Mouse (Mus musculus) central nervous system, embryonic 11.5 days (tissue): ENCODE results near the gene Celsr3. TPM values are rescaled to one million over a fixed set of nuclear protein-coding genes. Genes with fewer than 3 reads are reported as not detected.

Source experiments
- polyA plus RNA-seq: library from polyadenylated mRNA; depleted of rRNA; stranded (reverse); fragments of >200 nt; gene quantifications from 2 replicates; pipeline ENCODE4 v1.2.3, GENCODE M21; 2012; rRNA removed

Gene Celsr3
- polyA plus RNA-seq, result 30.2 and 66.8 TPM in 2 replicates

GRCm38 (mm10) chr9:108825820-108826699, at the start of gene Celsr3:
TSS of gene Celsr3 (plus strand) at chr9:108826320.

GRCm38 (mm10) chr9:108783548-108784463, 42.3 kb upstream of the Celsr3 start, which contains the start of gene Ip6k2:
TSS of gene Ip6k2 (plus strand) at chr9:108783796.

GRCm38 (mm10) chr9:108808163-108808665, 17.9 kb upstream of the Celsr3 start, which contains the start of gene Nckipsd:
TSS of gene Nckipsd (plus strand) at chr9:108808368.

GRCm38 (mm10) chr9:108852976-108853375, 26.9 kb downstream of the Celsr3 start, which contains the start of gene Slc26a6:
TSS of gene Slc26a6 (plus strand) at chr9:108853283.

Other genes starting within 250 kb of the Celsr3 start
- gene Wdr6, start 247.6 kb upstream of the Celsr3 start, polyA plus RNA-seq, result 129 and 170 TPM in 2 replicates
- gene P4htm, start 228.7 kb upstream of the Celsr3 start, polyA plus RNA-seq, result 11.8 and 12.4 TPM in 2 replicates
- 45.1 and 49.2 TPM in 2 replicates for gene Arih2, start 176.9 kb upstream of the Celsr3 start, polyA plus RNA-seq
- 17.2 and 21.2 TPM in 2 replicates for gene Slc25a20, start 164.2 kb upstream of the Celsr3 start, polyA plus RNA-seq
- 27.2 and 40.2 TPM in 2 replicates for gene Prkar2a, start 137.0 kb upstream of the Celsr3 start, polyA plus RNA-seq
- 203 and 241 TPM in 2 replicates for gene Ip6k2, start 42.5 kb upstream of the Celsr3 start, polyA plus RNA-seq
- gene Nckipsd, start 18.0 kb upstream of the Celsr3 start, polyA plus RNA-seq, result 18.4 and 23.6 TPM in 2 replicates
- gene Slc26a6, start 27.0 kb downstream of the Celsr3 start, polyA plus RNA-seq, result 13.8 and 17.9 TPM in 2 replicates
- 0.12 and 0.43 TPM in 2 replicates for gene Tmem89, start 88.3 kb downstream of the Celsr3 start, polyA plus RNA-seq
- gene Uqcrc1, start 110.3 kb downstream of the Celsr3 start, polyA plus RNA-seq, result 259 and 284 TPM in 2 replicates
- gene Col7a1, start 127.3 kb downstream of the Celsr3 start, polyA plus RNA-seq, result 7.7 and 9.3 TPM in 2 replicates
- gene Ucn2, start 159.7 kb downstream of the Celsr3 start, polyA plus RNA-seq, result 0.34 and 0.67 TPM in 2 replicates
- 10.4 and 12.5 TPM in 2 replicates for gene Pfkfb4, start 165.5 kb downstream of the Celsr3 start, polyA plus RNA-seq
- gene Shisa5, start 212.2 kb downstream of the Celsr3 start, polyA plus RNA-seq, result 18.3 and 47.5 TPM in 2 replicates
- 11.2 and 27.6 TPM in 2 replicates for gene Trex1, start 233.4 kb downstream of the Celsr3 start, polyA plus RNA-seq
- gene Atrip, start 247.8 kb downstream of the Celsr3 start, polyA plus RNA-seq, result 36.0 and 41.0 TPM in 2 replicates